Mouse (Mus musculus) brain, embryonic 14.5 days (tissue): ENCODE data around the gene Cdkn2d. TPM values are rescaled to one million over a fixed set of nuclear protein-coding genes. Genes with fewer than 3 reads are reported as not detected.
A peak's percentile ranks its signal among the peaks of the same experiment; 100 is the strongest.
"Not testable (repeated sequence)": the region's sequence is repeated elsewhere in the genome, so short reads cannot be mapped to it uniquely, and the experiment has no call there.

ENCODE experiments used
- DNase-seq: peaks from one replicate; pipeline ENCODE4 v3.0.0-alpha.2; 2011; ENCODE audit warnings: low read depth
- CTCF ChIP-seq: fragments of 200-500 bp; IDR thresholded peaks from 2 replicates; pipeline ENCODE4 v1.5.1; 2012; ENCODE audit warnings: inconsistent platforms, mild to moderate bottlenecking, moderate library complexity, borderline replicate concordance; ENCODE audit not compliant: insufficient read depth, insufficient read length; ENCODE audit errors: extremely low read depth
- POLR2A ChIP-seq: fragments of 200-500 bp; IDR thresholded peaks from 2 replicates; pipeline ENCODE4 v1.6.1; 2012; ENCODE audit warnings: mild to moderate bottlenecking, inconsistent platforms, borderline replicate concordance; ENCODE audit not compliant: poor library complexity, insufficient read depth, insufficient read length, severe bottlenecking; ENCODE audit errors: extremely low read depth
- polyA plus RNA-seq: library from polyadenylated mRNA; depleted of rRNA; stranded (reverse); fragments of >200 nt; gene quantifications from 2 replicates; pipeline ENCODE4 v1.2.3, GENCODE M21; 2012

Gene Cdkn2d
- polyA plus RNA-seq, 1 experiment: 70.4 TPM

- TF ChIP-seq CTCF (no peak), POLR2A (no peak)
- DNase-seq: no peak
These were observed 24.3 kb downstream of the Cdkn2d start for GRCm38 (mm10) chr9:21266889-21267288.

- TF ChIP-seq CTCF: no peak
- TF ChIP-seq POLR2A: no peak
- DNase-seq: no peak
These were observed 25.6 kb downstream of the Cdkn2d start for GRCm38 (mm10) chr9:21265611-21266010.

GRCm38 (mm10) chr9:21265000-21265561 lies 26.1 kb downstream of the Cdkn2d start, which contains the start of gene Atg4d:
Atg4d (plus strand) TSS chr9:21265293.
- peak; percentile 99 for DNase-seq
- TF ChIP-seq POLR2A (peak; percentile 91; the same call in 1 of the 2 replicates), CTCF (no peak)

DNA sequence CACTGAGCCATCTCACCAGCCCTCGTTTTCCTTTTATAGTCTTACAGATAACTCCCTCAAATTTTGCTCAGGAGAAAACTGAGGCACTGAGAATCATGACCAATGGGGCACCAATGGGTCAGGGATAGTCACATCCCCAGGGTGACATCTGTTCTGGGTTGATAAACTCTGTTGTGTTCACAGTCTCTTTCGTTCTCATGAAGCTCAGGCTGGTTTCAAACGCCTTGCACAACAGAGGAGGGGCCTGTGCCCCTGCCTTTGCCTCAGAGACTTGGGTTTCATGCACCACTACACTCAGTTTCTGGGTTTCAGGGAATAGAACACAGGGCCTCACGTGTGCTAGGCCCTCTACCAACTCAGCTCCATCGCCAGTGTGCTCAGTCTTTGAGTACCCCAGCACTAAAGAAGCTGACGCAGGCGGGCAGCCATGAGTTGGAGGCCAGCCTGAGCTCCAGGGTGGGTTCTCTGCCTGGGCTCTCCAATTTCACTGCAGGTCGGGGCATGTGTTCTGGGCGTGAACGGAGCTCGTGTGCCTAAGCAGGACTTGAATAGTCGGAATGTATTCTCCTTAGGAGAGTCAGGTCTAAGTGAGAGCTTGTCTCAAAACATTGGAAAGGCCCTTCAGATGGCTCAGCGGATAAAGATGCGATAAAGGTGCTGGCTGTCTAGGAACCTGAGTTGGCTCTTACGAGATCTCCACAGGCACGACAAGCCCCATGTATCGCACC lies 26.8 kb downstream of the Cdkn2d start:
- no peak for DNase-seq
- TF ChIP-seq POLR2A (no peak), CTCF (no peak)

DNA sequence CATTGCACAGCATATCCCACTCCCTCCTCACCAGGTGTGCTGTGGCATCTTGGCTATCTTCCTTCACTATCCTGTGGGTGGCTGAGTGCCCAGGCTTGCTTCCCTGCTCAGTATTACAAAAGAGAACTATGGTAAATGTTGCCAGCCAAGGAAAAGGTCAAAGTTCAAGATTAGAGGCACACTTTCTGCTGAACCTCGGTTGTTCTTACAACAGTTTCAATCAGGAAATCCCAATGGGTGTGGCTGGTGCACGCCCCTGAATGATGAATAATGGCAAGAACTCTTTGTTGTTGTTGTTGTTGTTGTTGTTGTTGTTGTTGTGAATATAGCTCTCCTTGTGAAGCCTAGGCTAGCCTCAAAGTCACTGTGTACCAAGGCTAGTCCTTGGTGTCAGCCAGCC lies 29.4 kb downstream of the Cdkn2d start:
- TF ChIP-seq POLR2A (no peak), CTCF (no peak)
- no peak for DNase-seq

DNA sequence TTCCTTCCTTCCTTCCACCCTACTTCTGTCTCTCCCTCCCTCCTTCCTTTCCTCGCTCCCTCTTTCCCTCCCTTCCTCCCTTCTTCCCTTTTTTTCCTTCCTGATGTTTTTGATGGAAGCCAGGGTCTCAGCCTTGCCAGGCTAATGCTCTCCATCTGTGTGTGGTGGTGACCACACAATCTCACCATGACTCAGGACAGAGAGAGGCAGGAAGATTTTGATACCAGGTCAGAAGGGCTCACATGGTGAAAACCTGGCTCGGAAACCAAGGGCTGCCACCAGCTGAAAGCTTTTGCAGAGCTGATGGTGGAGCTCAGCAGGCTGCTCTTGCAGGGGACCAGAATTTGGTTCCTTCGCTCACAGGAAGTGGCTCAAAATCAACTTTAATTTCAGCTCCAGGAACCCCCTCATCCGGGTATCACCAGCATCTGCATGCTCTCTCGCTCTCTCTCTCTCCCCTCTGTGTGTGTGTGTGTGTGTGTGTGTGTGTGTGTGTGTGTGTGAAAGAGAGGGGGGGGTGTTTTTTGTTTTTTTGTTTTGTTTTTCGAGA lies 30.6 kb downstream of the Cdkn2d start:
- no peak for TF ChIP-seq POLR2A
- TF ChIP-seq CTCF: no peak
- DNase-seq: no peak

DNA sequence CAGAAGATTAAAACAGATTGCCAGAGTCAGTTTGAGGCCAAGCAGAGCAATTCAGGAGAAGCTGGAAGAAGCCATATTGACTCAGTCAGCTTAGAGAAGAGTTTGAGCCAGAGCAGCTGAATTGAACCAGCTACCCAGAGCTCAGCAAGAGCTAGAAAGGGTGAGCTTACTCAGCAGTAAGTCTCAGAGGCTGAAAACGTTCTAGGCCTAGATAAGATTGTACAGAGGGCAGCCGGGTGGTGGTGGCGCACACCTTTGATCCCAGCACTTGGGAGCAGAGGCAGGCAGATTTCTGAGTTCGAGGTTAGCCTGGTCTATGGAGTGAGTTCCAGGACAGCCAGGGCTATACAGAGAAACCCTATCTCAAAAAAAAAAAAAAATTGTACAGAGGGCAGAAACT lies 34.9 kb downstream of the Cdkn2d start:
- not testable (repeated sequence) for DNase-seq

GRCm38 (mm10) chr9:21254690-21255089 lies 36.5 kb downstream of the Cdkn2d start:
- TF ChIP-seq CTCF (no peak), POLR2A (no peak)
- DNase-seq: no peak

DNA sequence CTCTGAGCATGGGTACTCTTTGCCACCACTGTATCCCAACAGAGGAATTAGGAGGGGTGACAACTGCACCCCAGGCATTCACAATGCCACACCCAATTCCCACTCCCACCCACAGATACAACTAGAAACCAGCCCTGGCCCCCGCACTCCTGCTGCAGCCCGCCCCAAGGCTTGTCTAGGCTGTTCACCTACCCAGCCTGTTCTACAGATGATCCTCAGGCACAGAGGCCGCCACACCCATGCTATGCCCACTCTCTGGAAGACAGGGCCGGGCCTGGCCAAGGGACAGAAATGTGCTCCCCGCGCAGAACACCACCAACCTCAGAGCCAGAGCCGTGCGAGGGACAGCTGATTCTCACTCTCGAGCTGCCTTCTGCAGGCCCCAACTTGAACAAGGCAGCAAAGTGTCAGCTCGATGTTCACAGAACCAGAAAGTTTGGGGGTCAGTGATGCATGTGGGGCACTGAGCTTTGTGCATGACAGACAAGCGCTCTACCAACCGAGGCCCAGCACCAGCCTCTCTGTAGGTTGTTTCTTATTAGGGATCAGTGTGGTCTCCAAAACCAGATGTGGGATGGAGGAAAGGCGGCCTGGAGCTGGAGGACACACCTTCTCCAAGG lies 40.0 kb downstream of the Cdkn2d start:
- DNase-seq: no peak
- TF ChIP-seq POLR2A (no peak), CTCF (no peak)

DNA sequence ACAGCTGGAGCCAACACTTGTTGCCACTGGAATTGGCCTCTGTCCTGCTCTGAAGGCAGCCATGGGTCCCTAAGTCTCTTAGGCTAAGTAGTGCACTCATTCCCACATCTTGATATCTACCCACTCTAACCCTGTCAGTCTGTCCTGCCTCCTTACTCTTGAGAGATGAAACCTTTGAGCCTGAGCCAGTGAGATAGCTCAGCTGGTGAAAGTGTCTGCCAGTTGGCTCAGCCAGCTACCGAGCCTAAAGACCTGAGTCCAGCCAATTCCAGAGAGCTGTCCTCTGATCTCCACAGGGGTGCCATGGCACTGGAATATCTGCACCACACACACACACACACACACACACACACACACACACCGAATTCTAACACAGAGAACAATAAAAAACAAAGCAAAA lies 40.7 kb downstream of the Cdkn2d start:
- TF ChIP-seq POLR2A (no peak), CTCF (no peak)
- peak; percentile 13 for DNase-seq

GRCm38 (mm10) chr9:21249629-21250508 lies 41.3 kb downstream of the Cdkn2d start:
- no peak for DNase-seq
- TF ChIP-seq POLR2A: no peak
- no peak for TF ChIP-seq CTCF
